Mouse (Mus musculus) heart, embryonic 16.5 days (tissue): Measurements from ENCODE around the gene Tnrc18. TPM values are rescaled to one million over a fixed set of nuclear protein-coding genes. Genes with fewer than 3 reads are reported as not detected.
A peak's percentile ranks its signal among the peaks of the same experiment; 100 is the strongest.

Experiments
- ATAC-seq: fragments of 200-750 bp; cut with Nextera tagmentation; replicated peaks from 2 replicates; pipeline ENCODE4 v1.8.0; 2017; ENCODE audit warnings: moderate number of reproducible peaks; ENCODE audit not compliant: insufficient read depth, low FRiP score; ENCODE audit errors: extremely low read depth
- H3K27ac ChIP-seq: fragments of 300-500 bp; sonication (generic); 2 replicates; pipeline ENCODE4 v1.5.1; 2014; ENCODE audit warnings: mild to moderate bottlenecking, low read length, control low read depth, moderate library complexity
- H3K27me3 ChIP-seq: fragments of 300-500 bp; sonication (generic); 2 replicates; pipeline ENCODE4 v1.6.1; 2014; ENCODE audit warnings: low read length, mixed read lengths; ENCODE audit not compliant: control insufficient read depth, insufficient read depth
- H3K36me3 ChIP-seq: fragments of 300-500 bp; sonication (generic); 2 replicates; pipeline ENCODE4 v1.6.1; 2014; ENCODE audit not compliant: control insufficient read depth, insufficient read depth
- H3K4me1 ChIP-seq: fragments of 300-500 bp; sonication (generic); 2 replicates; pipeline ENCODE4 v1.6.1; 2014; ENCODE audit warnings: low read length, mixed read lengths; ENCODE audit not compliant: control insufficient read depth, insufficient read depth
- H3K4me2 ChIP-seq: fragments of 300-500 bp; sonication (generic); 2 replicates; pipeline ENCODE4 v1.6.1; 2014; ENCODE audit warnings: low read depth, mild to moderate bottlenecking, control low read depth, low read length
- H3K4me3 ChIP-seq: fragments of 300-500 bp; sonication (generic); 2 replicates; pipeline ENCODE4 v1.5.1; 2014; ENCODE audit warnings: mild to moderate bottlenecking, control low read depth, low read length
- H3K9ac ChIP-seq: fragments of 300-500 bp; sonication (generic); 2 replicates; pipeline ENCODE4 v1.6.1; 2014; ENCODE audit warnings: low read length, control low read depth
- H3K9me3 ChIP-seq: fragments of 300-500 bp; sonication (generic); replicated peaks from 2 replicates; pipeline ENCODE4 v1.6.1; 2016; ENCODE audit warnings: low read length; ENCODE audit not compliant: control insufficient read depth
- WGBS: fragments of 180-500 bp; shearing (Covaris S2); extraction: QIAGEN DNeasy Blood & Tissue Kit; methylation state at CpG from one replicate; pipeline ENCODE4 v1.1.7; 2014; 5-methylcytosine and 5-hydroxymethylcytosine counted together
- polyA plus RNA-seq: library from polyadenylated mRNA; unstranded; fragments of >200 nt; fragmentation: Nextera tagmentation; extraction: Ambion mirVana; gene quantifications from 2 replicates; pipeline ENCODE4 v1.2.1, GENCODE M21; 2015

Tnrc18 gene
- polyA plus RNA-seq, 1 experiment from 2014 or later, result 17.6 TPM

GRCm38 (mm10) chr5:142731916-142732315 is 85.5 kb downstream of the Tnrc18 start:
- Histone ChIP-seq H3K4me1 (no peaks in the 10 kb centered on the region), H3K9me3 (no peaks in the 10 kb centered on the region), H3K27ac (no peak overlapping the region), H3K9ac (no peak overlapping the region), H3K4me3 (no peak overlapping the region), H3K4me2 (no peak overlapping the region), H3K27me3 (no peaks in the 10 kb centered on the region), H3K36me3 (peaks cover 78% of the 10 kb centered on the region)
- ATAC-seq, result no peak
- 86% methylated on average over 11 of the region's 11 CpGs for WGBS

GRCm38 (mm10) chr5:142730295-142730694 is 87.2 kb downstream of the Tnrc18 start:
- H3K9me3 ChIP-seq, result no peaks in the 10 kb centered on the region
- WGBS, result 85% methylated on average over 12 of the region's 12 CpGs
- H3K4me1 ChIP-seq, result no peaks in the 10 kb centered on the region
- H3K4me2 ChIP-seq, result no peak overlapping the region
- no peak overlapping the region for H3K4me3 ChIP-seq
- H3K27ac ChIP-seq, result no peak overlapping the region
- no peak overlapping the region for H3K9ac ChIP-seq
- no peak for ATAC-seq
- H3K27me3 ChIP-seq, result no peaks in the 10 kb centered on the region
- H3K36me3 ChIP-seq, result peaks cover 81% of the 10 kb centered on the region

- no peaks in the 10 kb centered on the region for H3K27me3 ChIP-seq
- H3K4me1 ChIP-seq, result peaks cover 3% of the 10 kb centered on the region; the same call in 1 of the 2 replicates
- no peak overlapping the region for H3K9ac ChIP-seq
- no peaks in the 10 kb centered on the region for H3K9me3 ChIP-seq
- no peak overlapping the region for H3K4me3 ChIP-seq
- peaks cover 72% of the 10 kb centered on the region for H3K36me3 ChIP-seq
- no peak for ATAC-seq
- no peak overlapping the region for H3K27ac ChIP-seq
- H3K4me2 ChIP-seq, result no peak overlapping the region
- 95% methylated on average over 16 of the region's 16 CpGs for WGBS
Measured at GRCm38 (mm10) chr5:142728301-142728700, 89.2 kb downstream of the Tnrc18 start.

GRCm38 (mm10) chr5:142726748-142727147 is 90.7 kb downstream of the Tnrc18 start:
- no peak overlapping the region for H3K4me2 ChIP-seq
- H3K27me3 ChIP-seq, result no peaks in the 10 kb centered on the region
- 85% methylated on average over 6 of the region's 6 CpGs for WGBS
- peaks cover 3% of the 10 kb centered on the region; the same call in 1 of the 2 replicates for H3K4me1 ChIP-seq
- no peak overlapping the region for H3K4me3 ChIP-seq
- no peak overlapping the region for H3K9ac ChIP-seq
- no peak for ATAC-seq
- no peaks in the 10 kb centered on the region for H3K9me3 ChIP-seq
- no peak overlapping the region for H3K27ac ChIP-seq
- H3K36me3 ChIP-seq, result peaks cover 58% of the 10 kb centered on the region

- Histone ChIP-seq H3K9me3 (no peaks in the 10 kb centered on the region), H3K36me3 (peaks cover 39% of the 10 kb centered on the region), H3K4me1 (peaks cover 3% of the 10 kb centered on the region; the same call in 1 of the 2 replicates), H3K27ac (no peak overlapping the region), H3K4me2 (no peak overlapping the region), H3K27me3 (no peaks in the 10 kb centered on the region), H3K4me3 (no peak overlapping the region), H3K9ac (no peak overlapping the region)
- 86% methylated on average over 7 of the region's 7 CpGs for WGBS
- ATAC-seq, result no peak
Measured at GRCm38 (mm10) chr5:142724265-142724664, 93.2 kb downstream of the Tnrc18 start.

- peaks cover 32% of the 10 kb centered on the region for H3K36me3 ChIP-seq
- 14% methylated on average over 7 of the region's 7 CpGs for WGBS
- H3K27ac ChIP-seq, result no peak overlapping the region
- peaks cover 3% of the 10 kb centered on the region; the same call in 1 of the 2 replicates for H3K4me1 ChIP-seq
- H3K4me3 ChIP-seq, result no peak overlapping the region
- H3K4me2 ChIP-seq, result peak overlapping the region; percentile 22; the same call in 1 of the 2 replicates
- peak; percentile 64; the same call in 1 of the 2 replicates for ATAC-seq
- H3K27me3 ChIP-seq, result no peaks in the 10 kb centered on the region
- H3K9me3 ChIP-seq, result no peaks in the 10 kb centered on the region
- no peak overlapping the region for H3K9ac ChIP-seq
Measured at GRCm38 (mm10) chr5:142723520-142724133, 93.8 kb downstream of the Tnrc18 start.

- no peak for ATAC-seq
- Histone ChIP-seq H3K4me2 (no peak overlapping the region), H3K36me3 (no peaks in the 10 kb centered on the region), H3K4me3 (no peak overlapping the region), H3K9me3 (no peaks in the 10 kb centered on the region), H3K9ac (no peak overlapping the region), H3K4me1 (peaks cover 3% of the 10 kb centered on the region; the same call in 1 of the 2 replicates), H3K27ac (no peak overlapping the region), H3K27me3 (peaks cover 5% of the 10 kb centered on the region; the same call in 1 of the 2 replicates)
- WGBS, result 77% methylated on average over 13 of the region's 13 CpGs
Measured at GRCm38 (mm10) chr5:142719897-142720296, 97.6 kb downstream of the Tnrc18 start.

GRCm38 (mm10) chr5:142718486-142718885 is 99.0 kb downstream of the Tnrc18 start:
- H3K4me3 ChIP-seq, result no peak overlapping the region

GRCm38 (mm10) chr5:142718037-142718436 is 99.4 kb downstream of the Tnrc18 start:
- WGBS, result 12% methylated on average over 4 of the region's 4 CpGs
- Histone ChIP-seq H3K27ac (no peak overlapping the region), H3K4me3 (no peak overlapping the region), H3K36me3 (no peaks in the 10 kb centered on the region), H3K4me2 (peak overlapping the region; percentile 33; the same call in 1 of the 2 replicates), H3K4me1 (no peaks in the 10 kb centered on the region), H3K27me3 (peaks cover 5% of the 10 kb centered on the region; the same call in 1 of the 2 replicates), H3K9ac (no peak overlapping the region), H3K9me3 (no peaks in the 10 kb centered on the region)
- ATAC-seq, result peak; percentile 52; the same call in 1 of the 2 replicates

More at GRCm38 (mm10) chr5:142718486-142718885, 99.0 kb downstream of the Tnrc18 start:
- WGBS, result 37% methylated on average over 25 of the region's 25 CpGs
- Histone ChIP-seq H3K27ac (no peak overlapping the region), H3K4me1 (no peaks in the 10 kb centered on the region), H3K36me3 (no peaks in the 10 kb centered on the region), H3K4me2 (peak overlapping the region; percentile 33; the same call in 1 of the 2 replicates), H3K9me3 (no peaks in the 10 kb centered on the region), H3K27me3 (peaks cover 5% of the 10 kb centered on the region; the same call in 1 of the 2 replicates), H3K9ac (no peak overlapping the region)
- ATAC-seq, result no peak
